13 mouse cellular contexts compared by ENCODE assay signal in genomic region chr4:13364755-13365154, GRCm38 (mm10).
DNase-seq lines count a peak whose midpoint lies in the region; ATAC-seq lines count a peak whose summit lies in the region.
"Had no signal": no experiment of that assay in that cellular context is flagged by ENCODE, and none has a peak within 500 bp of the region (broad histone marks: within the 10 kb centered on the region; RNA-seq: fewer than 3 reads in every experiment).

No protein-coding gene starts in this region.

- no peaks in the 10 kb centered on the region for H3K36me3 ChIP-seq in embryonic facial prominence, embryonic 10.5 days (replicated peaks)
- no peaks in the 10 kb centered on the region for H3K36me3 ChIP-seq in limb, embryonic 11.5 days (ENCODE audit: control insufficient read depth, insufficient read depth, low read length)
- H3K36me3 ChIP-seq: liver, embryonic 13.5 days had no signal

- no peak overlapping the region for H3K4me3 ChIP-seq in embryonic facial prominence, embryonic 10.5 days
- H3K4me3 ChIP-seq in limb, embryonic 11.5 days (ENCODE audit: low read depth, low read length), result no peak overlapping the region
- H3K4me3 ChIP-seq: liver, embryonic 13.5 days had no signal

- no peaks in the 10 kb centered on the region for H3K9me3 ChIP-seq in embryonic facial prominence, embryonic 10.5 days
- no peaks in the 10 kb centered on the region for H3K9me3 ChIP-seq in limb, embryonic 11.5 days (ENCODE audit: control insufficient read depth, low read length)
- H3K9me3 ChIP-seq: liver, embryonic 13.5 days had no signal

- H3K9ac ChIP-seq in limb, embryonic 11.5 days (ENCODE audit: low read length), result no peak overlapping the region
- H3K9ac ChIP-seq: liver, embryonic 13.5 days had no signal

- peak; percentile 4 for DNase-seq in gastrocnemius, postnatal 14 days
- DNase-seq in gastrocnemius, postnatal 25 days, result no peak
- DNase-seq in 3T3-L1 (ENCODE audit: low read depth, low spot score), result peak; percentile 96
- peak; percentile 82 for DNase-seq in embryonic facial prominence, embryonic 10.5 days (ENCODE audit: low spot score)
- DNase-seq in limb, embryonic 11.5 days (ENCODE audit: low spot score), result peak; percentile 82
- DNase-seq in B cell, adult 2 months, result no peak
- no peak for DNase-seq in frontal cortex, postnatal 14 days (ENCODE audit: low spot score in 2 of 2)
- DNase-seq in adrenal gland, adult 18-20 months (ENCODE audit: low spot score in 2 of 2), result no peak
- DNase-seq: cerebellum, postnatal 14 days; kidney, postnatal 14 days; liver, embryonic 13.5 days; lung, postnatal 14 days; midbrain, embryonic 14.5 days had no signal

- H3K4me2 ChIP-seq in limb, embryonic 11.5 days (ENCODE audit: low read depth, severe bottlenecking), result no peak overlapping the region
- H3K4me2 ChIP-seq: liver, embryonic 13.5 days had no signal

- 21% methylated on average over 2 of the region's 2 CpGs for WGBS in embryonic facial prominence, embryonic 10.5 days
- WGBS in limb, embryonic 11.5 days, result 7% methylated on average over 2 of the region's 2 CpGs

- no peaks in the 10 kb centered on the region for H3K27me3 ChIP-seq in embryonic facial prominence, embryonic 10.5 days (replicated peaks; ENCODE audit: low read depth, poor library complexity, severe bottlenecking)
- no peaks in the 10 kb centered on the region for H3K27me3 ChIP-seq in limb, embryonic 11.5 days (ENCODE audit: control insufficient read depth, insufficient read depth, low read length)
- H3K27me3 ChIP-seq: liver, embryonic 13.5 days had no signal

- peak; percentile 94 for ATAC-seq in limb, embryonic 11.5 days (ENCODE audit: insufficient number of reproducible peaks, low FRiP score, low TSS enrichment, low read depth)

- intact Hi-C loops in gastrocnemius, postnatal 14 days (cut with DNase I; ENCODE audit: low total_unique reads), result no loop called here

- no peak overlapping the region for H3K27ac ChIP-seq in embryonic facial prominence, embryonic 10.5 days (replicated peaks)
- H3K27ac ChIP-seq in limb, embryonic 11.5 days (replicated peaks; ENCODE audit: low read depth, low read length), result no peak overlapping the region; the same call in 1 of the 2 replicates
- H3K27ac ChIP-seq: liver, embryonic 13.5 days had no signal

- peaks cover 26% of the 10 kb centered on the region for H3K4me1 ChIP-seq in embryonic facial prominence, embryonic 10.5 days
- peaks cover 2% of the 10 kb centered on the region; the same call in 1 of the 2 replicates for H3K4me1 ChIP-seq in limb, embryonic 11.5 days (ENCODE audit: control insufficient read depth, insufficient read depth, low read length)
- H3K4me1 ChIP-seq: liver, embryonic 13.5 days had no signal

Comparison
In these comparisons a context has a peak if more than half of its experiments do, and no peak if none do; other contexts are left out.
1. DNase-seq: peak in gastrocnemius, postnatal 14 days (single experiment), 3T3-L1 (single experiment), embryonic facial prominence, embryonic 10.5 days (single experiment) and limb, embryonic 11.5 days (single experiment); none in gastrocnemius, postnatal 25 days (single experiment), B cell, adult 2 months (0 of 2), frontal cortex, postnatal 14 days (0 of 2) and adrenal gland, adult 18-20 months (0 of 2).